Mouse (Mus musculus) layer of hippocampus, adult 9-10 months (tissue): ENCODE data around the gene Il10rb.

ENCODE experiments used
- DNase-seq: peaks from one replicate; pipeline ENCODE4 v3.0.0; 2022; ENCODE audit warnings: low spot score

Il10rb gene

DNA sequence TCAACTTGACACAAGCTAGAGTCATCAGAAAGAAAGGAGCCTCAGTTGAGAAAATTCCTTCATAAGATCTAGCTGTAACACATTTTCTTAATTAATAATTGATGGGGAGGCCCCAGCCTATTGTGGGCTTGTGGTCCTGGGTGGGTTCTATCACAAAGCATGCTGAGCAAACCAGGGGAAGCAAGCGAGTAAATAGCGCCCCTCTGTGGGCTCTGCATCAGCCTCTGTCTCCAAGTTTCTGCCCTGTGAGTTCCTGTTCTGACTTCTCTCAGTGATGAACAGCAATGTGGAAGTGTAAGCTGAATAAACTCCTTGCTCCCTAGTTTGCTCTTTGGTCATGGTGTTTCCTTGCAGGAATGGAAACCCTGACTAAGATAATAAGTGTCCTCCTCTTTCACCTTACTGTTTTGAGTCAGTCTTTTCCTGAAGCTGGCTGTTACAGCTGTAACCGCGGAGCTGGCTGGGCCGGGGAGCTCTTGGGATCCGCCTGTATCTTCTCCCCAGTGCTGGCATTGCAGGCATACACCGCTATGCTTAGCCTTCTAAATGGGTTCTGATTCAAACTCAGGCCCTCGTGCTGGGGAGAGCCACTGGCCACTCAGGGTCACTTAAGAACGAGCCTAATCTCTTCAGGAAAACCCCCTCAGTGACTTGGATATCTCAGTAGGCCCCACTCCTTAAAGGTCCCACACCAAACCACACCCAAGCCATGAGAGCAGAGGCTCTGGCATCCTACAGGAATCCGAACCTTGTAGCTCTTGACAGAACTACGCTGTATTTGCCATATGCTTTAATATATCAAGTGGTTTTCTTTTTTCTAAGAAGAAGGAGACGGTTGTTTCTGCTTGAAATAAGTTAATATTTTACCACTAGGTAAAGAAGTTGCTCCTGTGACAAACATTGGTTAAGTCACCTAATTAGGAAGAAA is 44.4 kb downstream of the Il10rb start:
- no peak for DNase-seq

DNA sequence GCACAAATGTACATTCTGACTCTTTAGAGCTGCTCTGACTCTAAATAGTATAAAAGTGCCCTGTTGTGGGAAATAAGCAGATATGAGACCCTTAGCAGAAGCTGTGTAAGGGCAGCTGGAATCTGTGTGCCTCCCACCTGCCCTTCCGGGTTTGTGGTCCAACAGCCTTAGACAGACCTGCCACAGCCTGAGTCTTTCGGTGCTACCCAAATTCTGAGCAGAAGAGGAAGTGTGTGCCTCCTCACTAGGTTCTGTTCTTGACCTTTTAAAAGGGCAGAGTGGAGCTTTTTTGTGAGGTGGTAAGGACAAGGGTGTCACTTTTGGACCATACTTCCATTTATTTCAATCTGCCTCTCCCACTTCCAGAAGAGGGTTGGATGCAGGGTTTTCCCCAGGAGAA is 46.0 kb downstream of the Il10rb start:
- DNase-seq = no peak

DNA sequence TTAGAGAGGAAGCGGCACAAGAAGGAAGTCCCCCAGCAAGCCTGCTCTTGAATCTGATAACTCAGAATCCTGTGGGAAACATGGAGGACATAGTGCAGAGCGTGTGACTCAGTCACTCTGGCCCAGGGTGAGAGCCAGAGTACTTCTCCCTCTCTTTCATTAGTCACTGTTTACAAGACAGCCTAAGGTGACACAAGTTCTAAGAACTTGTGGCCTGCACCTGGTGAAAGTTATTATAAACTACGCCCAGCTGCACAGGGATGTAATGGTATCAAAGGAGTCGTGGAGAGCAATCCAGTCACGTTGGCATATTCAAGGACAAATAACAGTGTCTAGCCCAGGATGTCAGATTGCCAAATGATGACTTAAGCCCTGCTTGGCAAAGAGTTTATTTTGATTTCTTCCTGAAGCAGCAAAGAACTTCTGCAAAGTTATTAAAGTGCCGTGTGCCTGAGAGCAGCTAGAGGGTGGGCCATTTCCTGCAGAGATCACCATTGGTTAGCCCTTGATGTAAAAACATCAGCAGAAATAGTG is 46.5 kb downstream of the Il10rb start:
- no peak for DNase-seq

DNA sequence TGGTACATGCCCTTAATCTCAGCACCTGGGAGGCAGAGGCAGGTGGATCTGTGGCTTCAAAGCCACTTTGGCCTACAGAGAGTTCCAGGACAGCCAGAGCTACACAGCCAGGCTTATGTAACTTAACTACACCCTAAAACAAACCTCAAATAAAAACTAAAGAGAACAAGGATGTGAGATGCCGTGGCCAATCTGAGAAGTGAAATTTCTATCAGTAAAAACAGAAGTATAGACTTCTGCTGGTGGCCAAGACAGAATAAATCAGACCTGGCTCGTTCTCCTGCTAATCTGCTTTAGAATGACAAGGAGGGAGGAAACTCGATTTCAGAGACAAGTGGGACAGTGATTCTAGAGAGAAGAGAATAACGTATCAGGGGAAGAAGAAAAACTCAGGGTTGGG is 49.9 kb downstream of the Il10rb start:
- no peak for DNase-seq

DNA sequence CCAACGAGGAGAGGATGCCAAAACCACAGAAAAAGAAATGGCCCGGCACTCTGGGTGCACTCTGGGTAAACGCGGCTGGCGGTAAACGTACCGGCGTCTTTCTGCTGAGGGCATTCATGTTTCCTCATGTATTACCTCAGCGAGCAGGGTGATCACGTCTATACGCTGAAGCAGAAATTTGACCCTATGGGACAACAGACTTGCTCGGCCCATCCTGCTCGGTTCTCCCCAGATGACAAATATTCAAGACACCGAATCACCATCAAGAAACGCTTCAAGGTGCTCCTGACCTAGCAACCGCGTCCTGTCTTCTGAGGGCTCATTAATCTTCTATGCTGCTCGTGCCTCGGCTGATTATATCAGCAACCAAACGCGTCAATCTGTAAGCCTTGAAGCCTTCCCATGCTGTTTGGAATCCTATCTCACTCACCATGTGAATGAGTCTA is 52.4 kb downstream of the Il10rb start:
- no peak for DNase-seq

DNA sequence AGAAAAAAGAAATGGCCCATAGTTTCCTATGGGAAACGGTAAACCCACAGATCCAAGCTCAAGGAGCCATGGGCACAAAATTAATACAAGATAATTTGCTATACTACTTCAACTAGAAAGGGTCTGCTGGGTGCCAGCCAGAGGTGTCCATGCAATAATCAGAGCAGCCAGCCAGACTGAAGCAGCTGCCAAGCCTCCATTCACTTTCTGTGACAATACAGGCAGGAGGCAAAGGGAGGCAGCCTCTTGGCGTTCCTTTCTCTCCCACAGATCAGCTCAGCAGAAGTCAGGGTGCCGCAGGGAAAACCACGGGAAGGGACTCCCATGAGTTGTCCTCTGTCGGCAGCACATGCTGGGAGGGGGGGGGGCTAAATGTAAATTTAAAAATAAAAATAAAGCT is 53.0 kb downstream of the Il10rb start:
- DNase-seq = no peak

DNA sequence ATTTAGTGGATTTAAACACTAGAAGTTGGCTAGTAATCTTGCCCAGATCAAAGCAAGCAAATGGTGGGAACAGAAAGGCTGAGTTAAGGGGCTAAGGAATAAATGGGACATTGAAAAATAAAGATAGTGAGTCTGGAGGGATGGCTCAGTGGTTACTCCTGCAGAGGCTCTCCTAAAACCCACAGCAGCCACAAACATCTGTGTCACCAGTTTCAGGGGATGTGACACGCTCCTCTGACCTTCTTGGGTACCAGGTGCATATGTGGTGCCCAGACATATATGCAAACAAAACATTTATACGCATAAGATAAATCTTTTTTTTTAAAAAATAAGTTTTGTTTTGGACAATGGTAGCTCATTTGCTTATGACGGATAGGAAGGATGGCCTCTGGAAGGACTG is 53.4 kb downstream of the Il10rb start:
- DNase-seq = no peak

DNA sequence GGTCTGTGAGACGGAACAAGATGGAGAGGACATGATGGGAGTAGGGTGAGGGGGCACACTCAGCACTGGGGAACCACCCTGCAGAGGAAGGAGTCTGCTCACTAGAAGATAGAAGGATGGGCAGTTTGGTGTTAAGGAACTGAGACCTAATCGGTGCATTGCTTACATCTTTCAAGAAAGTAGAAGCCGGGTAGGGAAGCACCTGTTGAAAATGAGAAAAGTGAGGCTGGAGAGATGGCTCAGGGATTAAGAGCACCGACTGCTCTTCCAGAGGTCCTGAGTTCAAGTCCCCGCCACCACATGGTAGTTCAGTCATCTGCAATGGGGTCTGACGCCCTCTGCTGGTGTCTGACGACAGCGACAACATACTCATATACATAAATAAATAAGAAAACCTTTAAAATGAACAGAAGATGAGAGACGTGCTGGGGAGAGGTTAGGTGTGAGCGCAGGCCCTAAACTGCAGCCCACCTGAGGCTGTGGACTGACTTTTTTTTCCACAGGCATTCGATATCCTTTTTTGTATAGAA is 53.9 kb downstream of the Il10rb start:
- DNase-seq = no peak

DNA sequence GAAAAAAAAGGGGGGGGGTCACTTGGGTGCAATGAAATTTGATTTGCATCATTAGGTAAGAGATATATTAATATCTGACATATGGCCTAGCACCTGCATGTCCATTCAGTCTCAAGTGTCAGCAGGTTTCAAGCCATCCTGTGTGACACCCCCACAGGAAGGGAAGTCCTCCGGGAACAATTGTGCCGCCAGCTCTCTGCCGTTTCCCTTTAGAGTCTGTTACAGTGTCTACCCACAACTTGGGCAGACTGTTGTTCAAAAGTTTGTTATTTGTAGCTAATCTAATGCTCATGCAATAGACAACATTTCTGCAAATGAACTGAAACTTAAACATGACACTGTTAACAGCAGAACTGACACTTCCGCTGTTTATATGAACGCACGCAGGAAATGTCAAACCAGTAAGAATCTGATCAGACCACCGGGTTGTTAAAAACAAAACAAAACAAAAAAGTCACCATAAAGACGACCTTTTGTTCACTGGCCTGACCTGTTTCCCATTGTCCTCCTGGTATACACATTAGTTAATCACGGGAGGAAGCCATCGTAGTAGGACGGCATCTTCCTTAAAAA is 55.2 kb downstream of the Il10rb start:
- DNase-seq = no peak

DNA sequence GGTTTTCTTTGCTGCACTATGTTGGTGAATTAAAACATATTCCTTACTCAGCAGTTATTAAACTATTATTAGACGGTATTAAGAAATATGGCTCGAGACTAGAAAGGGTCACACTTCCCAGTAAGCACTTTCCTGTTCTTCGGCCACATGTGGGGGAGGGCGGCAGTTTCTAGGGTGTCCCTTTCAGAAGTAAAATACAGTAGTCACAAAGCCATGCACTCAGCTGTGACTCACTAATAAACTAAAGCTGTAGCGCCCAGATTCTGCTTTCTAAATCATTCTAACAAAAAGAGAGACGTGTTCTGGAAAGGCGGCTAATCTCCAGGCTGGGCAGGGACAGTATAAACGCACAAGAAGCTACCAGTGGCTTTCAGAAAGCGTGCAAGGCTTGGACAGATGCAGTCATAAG is 55.8 kb downstream of the Il10rb start:
- no peak for DNase-seq

DNA sequence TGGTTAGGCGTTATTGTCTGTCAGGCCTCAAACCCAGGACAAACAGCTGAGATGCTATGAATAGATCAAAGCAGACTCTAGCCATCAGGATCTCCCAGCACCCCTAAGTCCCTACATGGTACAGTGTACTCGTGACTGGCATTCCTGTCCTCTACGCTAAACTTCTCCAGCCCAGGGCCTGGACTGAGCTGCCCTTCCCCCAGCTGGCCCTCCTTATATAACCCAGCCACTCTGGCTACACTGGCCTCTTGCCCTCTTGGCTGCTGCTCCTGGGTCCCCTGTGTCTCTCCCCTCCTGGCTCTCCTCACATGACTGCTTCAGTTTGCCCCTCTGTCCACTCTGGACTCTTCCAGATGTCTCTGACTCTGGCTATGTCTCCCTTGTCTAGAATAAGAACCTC is 56.7 kb downstream of the Il10rb start:
- DNase-seq = no peak

DNA sequence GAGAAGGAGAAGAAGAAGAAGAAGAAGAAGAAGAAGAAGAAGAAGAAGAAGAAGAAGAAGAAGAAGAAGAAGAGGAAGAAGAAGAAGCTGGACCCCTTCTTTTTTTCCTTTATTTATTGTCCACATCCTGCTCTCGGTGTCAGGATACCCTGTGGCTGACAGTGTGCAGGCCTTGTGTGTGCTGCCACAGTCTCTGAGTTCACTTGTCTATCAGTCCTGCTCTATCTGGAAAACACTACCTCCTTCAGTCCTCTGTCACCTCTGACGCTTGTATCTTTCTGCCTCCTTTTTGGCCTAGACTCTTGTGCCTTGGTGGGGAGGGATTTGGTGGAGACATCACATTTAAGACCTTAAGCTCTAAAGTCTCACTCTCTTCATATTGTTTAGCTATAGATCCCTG is 57.4 kb downstream of the Il10rb start:
- DNase-seq = no peak

DNA sequence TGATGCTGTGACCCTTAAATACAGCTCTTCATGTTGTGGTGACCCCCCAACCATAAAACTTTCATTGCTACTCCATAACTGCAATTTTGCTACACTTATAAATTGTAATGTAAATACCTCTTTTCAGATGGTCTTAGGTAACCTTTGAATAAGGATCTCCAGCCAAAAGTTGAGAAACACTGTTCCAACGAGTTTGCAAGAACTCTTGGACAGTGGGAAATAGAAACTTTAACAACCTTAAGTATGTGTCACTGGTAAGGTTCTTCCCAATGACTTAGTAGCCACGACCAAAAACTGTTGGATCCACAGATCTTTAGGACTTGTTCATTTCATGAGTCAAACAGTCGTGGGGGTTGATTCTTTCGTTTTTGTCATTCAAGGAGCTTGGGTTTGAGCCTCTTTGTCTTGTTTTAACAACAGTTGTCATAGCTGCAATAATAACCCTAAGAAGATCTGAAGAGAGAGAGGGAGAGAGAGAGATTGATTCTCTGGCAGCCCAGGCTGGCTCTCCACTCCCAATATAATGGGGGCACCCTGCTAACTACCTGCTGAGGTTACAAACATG is 58.0 kb downstream of the Il10rb start:
- DNase-seq = no peak

DNA sequence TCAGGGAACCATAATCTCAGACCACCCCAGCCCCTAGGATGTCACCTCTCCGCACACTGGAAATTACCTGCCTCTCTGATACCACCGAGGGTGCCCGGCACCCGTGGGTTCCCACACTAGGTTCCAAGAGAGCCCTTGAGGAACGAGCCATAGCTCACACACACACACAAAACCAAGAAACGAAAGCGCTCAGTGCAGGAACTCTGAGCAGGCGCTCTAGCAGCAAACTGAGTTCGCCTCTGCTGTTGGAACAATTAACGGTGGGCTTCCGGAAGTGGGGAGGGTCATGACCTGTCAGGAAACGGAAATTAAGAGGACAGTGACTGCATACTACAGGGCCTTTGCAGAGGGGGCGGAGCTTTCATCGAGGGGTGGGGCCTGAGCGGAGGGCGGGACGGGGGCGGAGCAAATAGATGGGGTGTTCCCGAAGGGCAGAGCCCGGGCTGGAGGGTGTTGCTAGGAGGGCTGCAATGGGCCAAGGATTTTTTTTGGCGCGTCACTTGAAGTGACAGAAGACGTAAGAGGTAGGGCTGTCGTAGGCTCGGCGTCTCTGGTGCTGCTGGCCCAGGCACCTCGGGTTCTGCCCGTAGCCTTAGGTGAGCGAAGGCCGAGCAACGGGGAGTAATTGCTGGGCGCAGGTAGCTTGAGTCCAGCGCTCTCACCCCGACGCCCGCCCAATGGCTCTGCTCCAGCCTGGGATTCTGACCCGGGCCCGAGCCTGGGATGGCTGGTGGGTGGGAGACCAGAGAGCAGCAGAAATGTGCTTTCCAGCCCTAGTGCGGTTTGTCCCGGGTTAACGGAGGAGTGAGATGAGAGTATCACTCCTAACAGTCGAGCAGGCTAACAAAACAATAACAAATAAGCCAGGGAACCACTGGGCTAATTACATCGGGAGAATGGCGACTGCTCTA is 58.9 kb downstream of the Il10rb start:
- peak; percentile 68 for DNase-seq

DNA sequence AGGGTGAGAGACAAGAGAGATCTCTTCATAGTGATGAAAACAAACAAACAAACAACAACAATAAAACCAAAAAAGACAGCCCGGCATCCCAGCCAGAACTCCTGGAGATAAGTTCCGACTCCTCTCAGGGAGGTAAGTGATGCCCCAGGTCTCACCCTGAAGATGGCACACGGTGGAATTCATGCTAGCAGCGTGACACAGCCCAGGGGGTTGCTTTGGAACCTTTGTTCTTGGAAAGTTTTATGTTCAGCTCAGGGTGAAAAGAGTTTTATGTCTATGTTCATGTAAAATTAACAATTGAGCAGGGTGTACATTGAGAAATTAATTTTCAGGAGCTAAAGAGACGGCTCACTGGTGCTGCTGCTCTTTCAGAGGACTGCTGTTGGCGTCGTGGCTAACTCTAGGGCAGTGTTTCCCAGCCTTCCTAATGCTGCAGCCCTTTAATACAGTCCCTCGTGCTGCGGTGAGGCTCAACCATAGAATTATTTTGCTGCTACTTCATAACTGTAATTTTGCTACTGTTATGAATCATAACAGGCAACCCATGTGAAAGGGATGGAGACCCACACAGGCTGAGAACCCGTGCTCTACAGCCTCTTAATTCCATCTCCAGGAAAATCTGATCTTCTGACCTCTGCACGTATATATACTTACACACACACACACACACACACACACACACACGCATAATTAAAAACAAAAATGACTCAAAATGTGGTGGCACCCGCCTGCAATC is 59.7 kb downstream of the Il10rb start:
- no peak for DNase-seq

DNA sequence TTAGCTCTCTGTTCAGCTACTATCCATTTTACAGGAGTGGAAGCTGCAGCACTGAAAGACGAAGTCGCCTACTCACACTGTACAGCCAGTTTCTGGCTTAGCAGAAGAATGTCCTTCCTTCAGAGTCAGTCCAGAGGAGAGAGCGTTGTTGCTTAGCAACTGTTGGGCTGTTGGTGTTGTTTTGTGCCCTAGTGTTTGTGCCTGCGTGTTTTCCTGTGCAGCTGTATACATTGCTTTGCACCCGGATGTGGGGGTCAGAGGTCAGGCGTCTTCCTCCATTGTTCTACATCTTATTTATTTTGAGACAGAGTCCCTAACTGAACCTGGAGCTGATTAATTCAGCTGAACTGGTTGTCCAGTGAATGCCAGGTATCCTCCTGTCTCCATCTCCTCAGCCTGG is 60.6 kb downstream of the Il10rb start:
- DNase-seq = no peak

DNA sequence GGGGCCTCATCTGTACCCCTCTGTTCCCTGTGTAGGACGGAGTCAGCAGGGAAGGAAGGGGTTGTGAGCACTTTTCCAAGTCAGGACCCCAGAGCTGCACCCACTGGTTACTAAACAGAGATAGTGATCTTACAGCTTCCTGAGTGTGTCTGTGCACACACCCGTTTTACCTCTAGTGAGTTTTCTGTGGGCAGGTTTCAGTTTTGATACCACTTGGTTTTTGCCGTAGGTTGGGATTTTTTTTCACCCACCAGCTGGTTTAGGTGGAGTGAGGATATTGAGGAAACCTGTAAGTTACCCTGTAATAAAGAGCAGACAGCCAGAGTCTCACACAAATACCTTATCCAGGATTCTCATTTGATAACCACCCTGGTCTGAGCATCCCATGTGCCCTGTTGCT is 64.5 kb downstream of the Il10rb start:
- DNase-seq = no peak

DNA sequence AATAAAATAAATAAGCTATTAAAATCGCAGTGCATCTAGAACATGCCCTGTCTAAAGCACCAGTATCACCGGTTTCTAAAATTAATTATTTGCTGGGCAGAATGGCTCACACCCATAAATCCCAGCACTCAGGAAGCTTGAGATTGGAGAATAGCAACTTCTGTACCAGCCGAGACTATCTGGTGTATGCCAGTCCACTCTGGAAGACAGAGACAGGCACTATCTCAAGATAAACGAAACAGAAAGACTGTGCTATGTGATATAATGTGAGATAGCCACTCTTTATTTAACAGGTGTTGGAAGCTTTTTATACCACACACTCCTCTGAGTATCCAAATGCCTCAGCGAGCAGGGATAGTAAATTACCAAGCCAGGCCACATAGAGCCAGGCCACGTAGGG is 65.5 kb downstream of the Il10rb start:
- DNase-seq = no peak
